Mouse (Mus musculus): ENCODE results near the gene Rasgrp3.

DNA sequence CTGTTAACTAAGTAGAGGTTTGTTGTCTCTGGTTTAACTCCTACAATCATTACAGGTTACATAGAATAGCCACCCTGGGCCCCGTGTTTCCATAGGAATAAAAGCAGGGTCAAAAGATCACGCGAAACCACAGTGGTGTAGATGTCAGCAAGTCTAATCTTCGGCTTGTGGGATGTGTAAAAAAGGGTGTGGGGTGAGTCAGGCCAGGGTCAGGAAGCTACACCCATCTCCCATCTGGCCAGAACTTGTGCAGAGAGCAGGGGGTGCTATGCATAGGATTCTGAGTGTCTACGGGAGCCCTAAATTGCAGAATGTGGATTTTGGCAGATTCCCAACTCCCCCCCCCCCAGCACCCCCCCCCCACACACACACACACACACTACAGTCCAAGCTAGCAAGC is 2.5 kb downstream of the Rasgrp3 start:
- TF ChIP-seq ZNF384 (IDR thresholded peaks at IDR 0.05; ENCODE audit: low read depth, low read length), result no peak
- TF ChIP-seq HCFC1 (IDR thresholded peaks at IDR 0.05; ENCODE audit: borderline replicate concordance, insufficient read depth, low read length), result no peak
